Mouse (Mus musculus): ENCODE measurements at regions not wholly inside any gene's neighbourhood (a gene's known extent, or its start where the extent isn't known, plus 50 kb on each side); places are given as distances from the start of the nearest gene placed in this dataset.

- TF ChIP-seq GATA1 (IDR thresholded peaks at IDR 0.05; ENCODE audit: low read length): no peak
These were observed 97.3 kb upstream of the Ifne start for GRCm38 (mm10) chr4:88977099-88977888.

- no peak for TF ChIP-seq GATA1 (IDR thresholded peaks at IDR 0.05; ENCODE audit: low read length)
These were observed 94.5 kb upstream of the Ifne start for GRCm38 (mm10) chr4:88974535-88974934.

GRCm38 (mm10) chr4:88969134-88969841, 89.3 kb upstream of the Ifne start:
- no peak for TF ChIP-seq GATA1 (IDR thresholded peaks at IDR 0.05; ENCODE audit: low read length)

GRCm38 (mm10) chr4:88959621-88960020, 79.6 kb upstream of the Ifne start:
- no peak for TF ChIP-seq GATA1 (IDR thresholded peaks at IDR 0.05; ENCODE audit: low read length)

- no peak for TF ChIP-seq GATA1 (IDR thresholded peaks at IDR 0.05; ENCODE audit: low read length)
These were observed 76.6 kb upstream of the Ifne start for GRCm38 (mm10) chr4:88956605-88957004.

GRCm38 (mm10) chr4:88956151-88956550, 76.2 kb upstream of the Ifne start:
- TF ChIP-seq GATA1 (IDR thresholded peaks at IDR 0.05; ENCODE audit: low read length): no peak

- TF ChIP-seq GATA1 (IDR thresholded peaks at IDR 0.05; ENCODE audit: low read length): no peak
These were observed 75.6 kb upstream of the Ifne start for GRCm38 (mm10) chr4:88955571-88955970.

- TF ChIP-seq GATA1 (IDR thresholded peaks at IDR 0.05; ENCODE audit: low read length): no peak
These were observed 74.0 kb upstream of the Ifne start for GRCm38 (mm10) chr4:88954045-88954444.

GRCm38 (mm10) chr4:88951034-88951336, 71.0 kb upstream of the Ifne start:
- TF ChIP-seq GATA1 (IDR thresholded peaks at IDR 0.05; ENCODE audit: low read length): no peak

GRCm38 (mm10) chr4:88950181-88951033, 70.4 kb upstream of the Ifne start:
- TF ChIP-seq GATA1 (IDR thresholded peaks at IDR 0.05; ENCODE audit: low read length): no peak

- TF ChIP-seq GATA1 (IDR thresholded peaks at IDR 0.05; ENCODE audit: low read length): no peak
These were observed 68.2 kb upstream of the Ifne start for GRCm38 (mm10) chr4:88948027-88948859.

GRCm38 (mm10) chr4:88941955-88942354, 62.0 kb upstream of the Ifne start:
- no peak for TF ChIP-seq GATA1 (IDR thresholded peaks at IDR 0.05; ENCODE audit: low read length)

- TF ChIP-seq GATA1 (IDR thresholded peaks at IDR 0.05; ENCODE audit: low read length): no peak
These were observed 60.7 kb upstream of the Ifne start for GRCm38 (mm10) chr4:88940670-88941069.

GRCm38 (mm10) chr4:88939397-88939796, 59.4 kb upstream of the Ifne start:
- TF ChIP-seq GATA1 (IDR thresholded peaks at IDR 0.05; ENCODE audit: low read length): no peak

- no peak for TF ChIP-seq GATA1 (IDR thresholded peaks at IDR 0.05; ENCODE audit: low read length)
These were observed 58.7 kb upstream of the Ifne start for GRCm38 (mm10) chr4:88938712-88939032.

All from G1E-ER4 (cell line).